In genomic region chr13:50417389-50418183, GRCm38 (mm10) we compare ENCODE assay signal across 8 mouse cellular contexts. TPM values are rescaled to one million over a fixed set of nuclear protein-coding genes. Genes with fewer than 3 reads are reported as not detected.
DNase-seq lines count a peak whose midpoint lies in the region; ATAC-seq lines count a peak whose summit lies in the region.

Fbxw17 (plus strand) TSS chr13:50417864.

- peak; percentile 98 for ATAC-seq in forebrain, embryonic 11.5 days (replicated peaks; ENCODE audit: low FRiP score)
- peak; percentile 91 for ATAC-seq in heart, embryonic 16.5 days (replicated peaks; ENCODE audit: extremely low read depth, insufficient read depth, low FRiP score)
- ATAC-seq in liver, embryonic 15.5 days (ENCODE audit: insufficient read depth), result peak; percentile 72
- peak; percentile 98 for ATAC-seq in neural tube, embryonic 12.5 days (ENCODE audit: low FRiP score, low read depth)

- peak within 1 kb of the TSS; percentile 70 for H3K4me3 ChIP-seq in brown adipose tissue, adult 24 weeks (ENCODE audit: insufficient read depth, low read depth, low read length)
- H3K4me3 ChIP-seq in forebrain, embryonic 11.5 days (ENCODE audit: low read depth, low read length), result peak within 1 kb of the TSS; percentile 76
- H3K4me3 ChIP-seq in heart, embryonic 16.5 days (ENCODE audit: low read length), result peak within 1 kb of the TSS; percentile 90
- H3K4me3 ChIP-seq in liver, embryonic 15.5 days (replicated peaks), result peak within 1 kb of the TSS; percentile 66
- peak within 1 kb of the TSS; percentile 77 for H3K4me3 ChIP-seq in neural tube, embryonic 12.5 days

- DNase-seq in CD4-positive helper T cell, adult 2 months (ENCODE audit: low read depth, low spot score), result peak; percentile 77
- DNase-seq in forebrain, embryonic 11.5 days (ENCODE audit: low spot score), result peak; percentile 84
- peak; percentile 75 to 85 for DNase-seq in kidney, postnatal 36 days
- peak; percentile 69 for DNase-seq in telencephalon, adult 2 months (ENCODE audit: low read depth, low spot score)

- H3K4me1 ChIP-seq in brown adipose tissue, adult 24 weeks (ENCODE audit: control insufficient read depth, insufficient read depth, insufficient read length, low read length), result peaks cover 6% of the 10 kb centered on the region; the same call in 1 of the 2 replicates
- H3K4me1 ChIP-seq in forebrain, embryonic 11.5 days (replicated peaks; ENCODE audit: control insufficient read depth, insufficient read depth, low read length), result no peaks in the 10 kb centered on the region
- peaks cover 11% of the 10 kb centered on the region for H3K4me1 ChIP-seq in heart, embryonic 16.5 days (ENCODE audit: control insufficient read depth, insufficient read depth, low read length)
- 0 out of 2 replicates have a peak, but pooled peaks cover 4% of the 10 kb centered on the region for H3K4me1 ChIP-seq in liver, embryonic 15.5 days (replicated peaks)
- peaks cover 4% of the 10 kb centered on the region for H3K4me1 ChIP-seq in neural tube, embryonic 12.5 days

- no peak within 1 kb of the TSS for H3K27ac ChIP-seq in brown adipose tissue, adult 24 weeks (replicated peaks; ENCODE audit: low read depth, low read length)
- H3K27ac ChIP-seq in forebrain, embryonic 11.5 days (ENCODE audit: low read depth, low read length), result no peak within 1 kb of the TSS
- H3K27ac ChIP-seq in heart, embryonic 16.5 days (ENCODE audit: low read length), result 0 out of 2 replicates have a peak within 1 kb of the TSS, but pooled peaks have one; percentile 32
- H3K27ac ChIP-seq in liver, embryonic 15.5 days (replicated peaks), result no peak within 1 kb of the TSS
- no peak within 1 kb of the TSS for H3K27ac ChIP-seq in neural tube, embryonic 12.5 days

- peak within 1 kb of the TSS; percentile 70 for H3K4me2 ChIP-seq in forebrain, embryonic 11.5 days (ENCODE audit: low read depth, low read length, severe bottlenecking)
- H3K4me2 ChIP-seq in heart, embryonic 16.5 days (ENCODE audit: low read depth, low read length), result peak within 1 kb of the TSS; percentile 71
- peak within 1 kb of the TSS; percentile 75 for H3K4me2 ChIP-seq in liver, embryonic 15.5 days
- H3K4me2 ChIP-seq in neural tube, embryonic 12.5 days (replicated peaks), result peak within 1 kb of the TSS; percentile 78

- no peaks in the 10 kb centered on the region for H3K27me3 ChIP-seq in forebrain, embryonic 11.5 days (ENCODE audit: control insufficient read depth, insufficient read depth, low read length)
- no peaks in the 10 kb centered on the region; the same call in 1 of the 2 replicates for H3K27me3 ChIP-seq in heart, embryonic 16.5 days (ENCODE audit: control insufficient read depth, insufficient read depth, low read length)
- no peaks in the 10 kb centered on the region for H3K27me3 ChIP-seq in liver, embryonic 15.5 days
- no peaks in the 10 kb centered on the region for H3K27me3 ChIP-seq in neural tube, embryonic 12.5 days (replicated peaks)

- 13% methylated on average over 32 of the region's 35 CpGs for WGBS in forebrain, embryonic 11.5 days
- WGBS in heart, embryonic 16.5 days, result 11% methylated on average over 35 of the region's 35 CpGs
- WGBS in liver, embryonic 15.5 days (ENCODE audit: insufficient replicate concordance), result 9% methylated on average over 35 of the region's 35 CpGs
- 12% methylated on average over 35 of the region's 35 CpGs for WGBS in neural tube, embryonic 12.5 days

- H3K9ac ChIP-seq in forebrain, embryonic 11.5 days (ENCODE audit: low read length), result peak within 1 kb of the TSS; percentile 82
- peak within 1 kb of the TSS; percentile 88 for H3K9ac ChIP-seq in heart, embryonic 16.5 days (ENCODE audit: low read length)
- peak within 1 kb of the TSS; percentile 49; the same call in 1 of the 2 replicates for H3K9ac ChIP-seq in liver, embryonic 15.5 days
- peak within 1 kb of the TSS; percentile 84 for H3K9ac ChIP-seq in neural tube, embryonic 12.5 days

- no peaks in the 10 kb centered on the region for H3K36me3 ChIP-seq in forebrain, embryonic 11.5 days (ENCODE audit: control insufficient read depth, insufficient read depth, low read length)
- H3K36me3 ChIP-seq in heart, embryonic 16.5 days (ENCODE audit: control insufficient read depth, insufficient read depth), result no peaks in the 10 kb centered on the region
- no peaks in the 10 kb centered on the region for H3K36me3 ChIP-seq in liver, embryonic 15.5 days (replicated peaks)
- peaks cover 13% of the 10 kb centered on the region for H3K36me3 ChIP-seq in neural tube, embryonic 12.5 days

- no peaks in the 10 kb centered on the region for H3K9me3 ChIP-seq in forebrain, embryonic 11.5 days (ENCODE audit: control insufficient read depth, low read length)
- H3K9me3 ChIP-seq in heart, embryonic 16.5 days (replicated peaks; ENCODE audit: control insufficient read depth, low read length), result no peaks in the 10 kb centered on the region
- H3K9me3 ChIP-seq in liver, embryonic 15.5 days (replicated peaks), result no peaks in the 10 kb centered on the region
- no peaks in the 10 kb centered on the region for H3K9me3 ChIP-seq in neural tube, embryonic 12.5 days

RNA-seq across cellular contexts. Expression of gene Fbxw17, which starts in this region (rescaled TPM):
- polyA plus RNA-seq in brown adipose tissue, adult 24 weeks (2012; ENCODE audit: insufficient read depth, insufficient read length, missing spikeins), result 8.1 and 8.5 TPM in 2 replicates
- polyA plus RNA-seq in forebrain, embryonic 11.5 days (2014; fragmentation: Nextera tagmentation; extraction: Ambion mirVana), result 26.0 and 31.9 TPM in 2 replicates
- polyA plus RNA-seq in heart, embryonic 16.5 days (2015; fragmentation: Nextera tagmentation; extraction: Ambion mirVana), result 17.7 and 22.6 TPM in 2 replicates
- polyA plus RNA-seq in liver, embryonic 15.5 days (2015; fragmentation: Nextera tagmentation; extraction: Ambion mirVana), result 4.5 and 5.0 TPM in 2 replicates
- 29.8 and 31.7 TPM in 2 replicates for polyA plus RNA-seq in neural tube, embryonic 12.5 days (2016; fragmentation: Nextera tagmentation; extraction: Ambion mirVana)
